ENCODE assay signal across 11 mouse cellular contexts in genomic region chr4:156059713-156060112, GRCm38 (mm10). TPM values are rescaled to one million over a fixed set of nuclear protein-coding genes. Genes with fewer than 3 reads are reported as not detected.
A peak's percentile ranks its signal among the peaks of the same experiment; 100 is the strongest.
DNase-seq lines count a peak whose midpoint lies in the region; ATAC-seq lines count a peak whose summit lies in the region.
"Had no signal": no experiment of that assay in that cellular context is flagged by ENCODE, and none has a peak within 500 bp of the region (broad histone marks: within the 10 kb centered on the region; RNA-seq: fewer than 3 reads in every experiment).

No protein-coding gene starts in this region.

- 41% methylated on average over 10 of the region's 10 CpGs for WGBS in heart, embryonic 13.5 days
- 20% methylated on average over 10 of the region's 10 CpGs for WGBS in intestine, embryonic 16.5 days
- WGBS in liver, embryonic 12.5 days (ENCODE audit: insufficient replicate concordance) = 37% methylated on average over 10 of the region's 10 CpGs
- 30% methylated on average over 10 of the region's 10 CpGs for WGBS in stomach, embryonic 16.5 days

- H3K4me2 ChIP-seq in heart, embryonic 13.5 days = no peak overlapping the region
- H3K4me2 ChIP-seq in intestine, embryonic 16.5 days (ENCODE audit: low read depth, low read length) = peak overlapping the region; percentile 40
- no peak overlapping the region for H3K4me2 ChIP-seq in liver, embryonic 12.5 days
- peak overlapping the region; percentile 18 for H3K4me2 ChIP-seq in stomach, embryonic 16.5 days (ENCODE audit: low read depth, low read length)

- H3K4me3 ChIP-seq in heart, embryonic 13.5 days = 0 out of 2 replicates have a peak overlapping the region, but pooled peaks have one; percentile 9
- peak overlapping the region; percentile 59 for H3K4me3 ChIP-seq in intestine, embryonic 16.5 days (ENCODE audit: low read length)
- no peak overlapping the region for H3K4me3 ChIP-seq in liver, embryonic 12.5 days
- peak overlapping the region; percentile 46 for H3K4me3 ChIP-seq in stomach, embryonic 16.5 days (replicated peaks; ENCODE audit: low read length)

- H3K9me3 ChIP-seq in heart, embryonic 13.5 days = no peaks in the 10 kb centered on the region
- no peaks in the 10 kb centered on the region for H3K9me3 ChIP-seq in intestine, embryonic 16.5 days (ENCODE audit: control insufficient read depth, low read length)
- H3K9me3 ChIP-seq in liver, embryonic 12.5 days (replicated peaks) = no peaks in the 10 kb centered on the region
- no peaks in the 10 kb centered on the region for H3K9me3 ChIP-seq in stomach, embryonic 16.5 days (replicated peaks; ENCODE audit: control insufficient read depth, low read length)

- H3K9ac ChIP-seq in heart, embryonic 13.5 days = no peak overlapping the region
- H3K9ac ChIP-seq in intestine, embryonic 16.5 days (ENCODE audit: low read depth, low read length) = peak overlapping the region; percentile 79
- H3K9ac ChIP-seq in liver, embryonic 12.5 days = no peak overlapping the region
- peak overlapping the region; percentile 71 for H3K9ac ChIP-seq in stomach, embryonic 16.5 days (ENCODE audit: low read length)

- peaks cover 6% of the 10 kb centered on the region; the same call in 1 of the 2 replicates for H3K4me1 ChIP-seq in heart, embryonic 13.5 days
- H3K4me1 ChIP-seq in intestine, embryonic 16.5 days (ENCODE audit: control insufficient read depth, insufficient read depth, low read length) = peaks cover 14% of the 10 kb centered on the region; the same call in 1 of the 2 replicates
- no peaks in the 10 kb centered on the region for H3K4me1 ChIP-seq in liver, embryonic 12.5 days
- H3K4me1 ChIP-seq in stomach, embryonic 16.5 days (ENCODE audit: control insufficient read depth, insufficient read depth, low read length) = no peaks in the 10 kb centered on the region; the same call in 1 of the 2 replicates

- DNase-seq in heart, adult 8-10 months (ENCODE audit: low spot score) = no peak
- DNase-seq in spleen, adult 12 weeks (ENCODE audit: low spot score) = no peak
- no peak for DNase-seq in cerebellum, adult 11-12 months
- no peak for DNase-seq in adrenal gland, postnatal 4 days (ENCODE audit: low spot score in 2 of 2)

- no peak for ATAC-seq in heart, embryonic 13.5 days (ENCODE audit: extremely low read depth, insufficient number of reproducible peaks, low FRiP score, low TSS enrichment)
- peak; percentile 98 for ATAC-seq in intestine, embryonic 16.5 days
- ATAC-seq in liver, embryonic 12.5 days = 0 out of 2 replicates have a peak, but pooled peaks have one; percentile 16
- ATAC-seq in stomach, embryonic 16.5 days (ENCODE audit: insufficient read depth, low FRiP score) = peak; percentile 96

- H3K36me3 ChIP-seq in heart, embryonic 13.5 days = no peaks in the 10 kb centered on the region
- no peaks in the 10 kb centered on the region for H3K36me3 ChIP-seq in intestine, embryonic 16.5 days (ENCODE audit: control insufficient read depth, insufficient read depth, low read length)
- H3K36me3 ChIP-seq in liver, embryonic 12.5 days = no peaks in the 10 kb centered on the region
- H3K36me3 ChIP-seq in stomach, embryonic 16.5 days (ENCODE audit: control insufficient read depth, insufficient read depth, low read length) = no peaks in the 10 kb centered on the region

- peaks cover 18% of the 10 kb centered on the region for H3K27me3 ChIP-seq in heart, embryonic 13.5 days (replicated peaks)
- H3K27me3 ChIP-seq in intestine, embryonic 16.5 days (replicated peaks; ENCODE audit: control insufficient read depth, insufficient read depth, low read length) = no peaks in the 10 kb centered on the region
- peaks cover 11% of the 10 kb centered on the region; the same call in 1 of the 2 replicates for H3K27me3 ChIP-seq in liver, embryonic 12.5 days (replicated peaks)
- no peaks in the 10 kb centered on the region for H3K27me3 ChIP-seq in stomach, embryonic 16.5 days (ENCODE audit: control insufficient read depth, insufficient read depth, low read length)

- H3K27ac ChIP-seq in heart, embryonic 13.5 days (replicated peaks) = no peak overlapping the region
- H3K27ac ChIP-seq in intestine, embryonic 16.5 days (ENCODE audit: low read length) = peak overlapping the region; percentile 98
- H3K27ac ChIP-seq in liver, embryonic 12.5 days = no peak overlapping the region
- H3K27ac ChIP-seq in stomach, embryonic 16.5 days (ENCODE audit: low read length) = peak overlapping the region; percentile 97

RNA-seq across cellular contexts. Expression of gene Ttll10, which starts 0.5 kb away (rescaled TPM):
- 0.60 and 0.66 TPM in 2 replicates for polyA plus RNA-seq in heart, embryonic 13.5 days (2015; fragmentation: Nextera tagmentation; extraction: Ambion mirVana)
- under 1 TPM in 1 of 4 experiments, not detected in 3; 0.28 TPM for total RNA-seq in heart, adult 8-10 months (2022)
- 4.2 and 4.7 TPM in 2 replicates for polyA plus RNA-seq in intestine, embryonic 16.5 days (2015; fragmentation: Nextera tagmentation; extraction: Ambion mirVana)
- 0.07 and 0.15 TPM in 2 replicates for polyA plus RNA-seq in liver, embryonic 12.5 days (2016; fragmentation: Nextera tagmentation; extraction: Ambion mirVana)
- polyA plus RNA-seq in stomach, embryonic 16.5 days (2015; fragmentation: Nextera tagmentation; extraction: Ambion mirVana) = 4.6 and 5.0 TPM in 2 replicates
- total RNA-seq in adrenal gland, postnatal 4 days (2021) = 1 to 10 TPM in 1 of 2 experiments, under 1 TPM in 1; 0.59 to 5.0 TPM
- polyA plus RNA-seq: C2C12; neural tube, embryonic 14.5 days had no signal

RNA-seq across cellular contexts. Expression of gene Tnfrsf18, which starts 33.7 kb away (rescaled TPM):
- 1.9 and 2.0 TPM in 2 replicates for polyA plus RNA-seq in heart, embryonic 13.5 days (2015; fragmentation: Nextera tagmentation; extraction: Ambion mirVana)
- total RNA-seq in heart, adult 8-10 months (2022) = under 1 TPM in 2 of 4 experiments, not detected in 2; 0.25 to 0.75 TPM
- polyA plus RNA-seq in intestine, embryonic 16.5 days (2015; fragmentation: Nextera tagmentation; extraction: Ambion mirVana) = 1.0 and 1.4 TPM in 2 replicates
- 0.77 and 0.99 TPM in 2 replicates for polyA plus RNA-seq in liver, embryonic 12.5 days (2016; fragmentation: Nextera tagmentation; extraction: Ambion mirVana)
- 2.4 and 3.1 TPM in 2 replicates for polyA plus RNA-seq in stomach, embryonic 16.5 days (2015; fragmentation: Nextera tagmentation; extraction: Ambion mirVana)
- total RNA-seq in adrenal gland, postnatal 4 days (2021) = under 1 TPM in 1 of 2 experiments, not detected in 1; 0.39 TPM
- total RNA-seq: left cerebral cortex, adult 8-10 months had no signal

RNA-seq across cellular contexts. Expression of gene Tnfrsf4, which starts 46.1 kb away (rescaled TPM):
- polyA plus RNA-seq in heart, embryonic 13.5 days (2015; fragmentation: Nextera tagmentation; extraction: Ambion mirVana) = 0.42 and 0.47 TPM in 2 replicates
- not detected for total RNA-seq in heart, adult 8-10 months (2022)
- polyA plus RNA-seq in intestine, embryonic 16.5 days (2015; fragmentation: Nextera tagmentation; extraction: Ambion mirVana) = 0.55 and 0.86 TPM in 2 replicates
- polyA plus RNA-seq in liver, embryonic 12.5 days (2016; fragmentation: Nextera tagmentation; extraction: Ambion mirVana) = 0.39 and 0.60 TPM in 2 replicates
- 0.30 and 0.87 TPM in 2 replicates for polyA plus RNA-seq in stomach, embryonic 16.5 days (2015; fragmentation: Nextera tagmentation; extraction: Ambion mirVana)
- total RNA-seq in adrenal gland, postnatal 4 days (2021) = 1 to 10 TPM; 2.9 to 3.4 TPM

RNA-seq across cellular contexts. Expression of gene 9430015G10Rik, which starts 50.1 kb away (rescaled TPM):
- polyA plus RNA-seq in heart, embryonic 13.5 days (2015; fragmentation: Nextera tagmentation; extraction: Ambion mirVana) = 16.2 and 18.0 TPM in 2 replicates
- 1 to 10 TPM; 2.1 to 3.3 (median 2.3) TPM for total RNA-seq in heart, adult 8-10 months (2022)
- polyA plus RNA-seq in intestine, embryonic 16.5 days (2015; fragmentation: Nextera tagmentation; extraction: Ambion mirVana) = 21.4 and 22.3 TPM in 2 replicates
- polyA plus RNA-seq in liver, embryonic 12.5 days (2016; fragmentation: Nextera tagmentation; extraction: Ambion mirVana) = 19.6 and 20.3 TPM in 2 replicates
- polyA plus RNA-seq in stomach, embryonic 16.5 days (2015; fragmentation: Nextera tagmentation; extraction: Ambion mirVana) = 26.8 and 32.3 TPM in 2 replicates
- 10 to 100 TPM; 18.1 to 21.1 TPM for total RNA-seq in adrenal gland, postnatal 4 days (2021)

Comparison
In these comparisons a context has a peak if more than half of its experiments do, and no peak if none do; other contexts are left out.
1. H3K27ac ChIP-seq: peak in intestine, embryonic 16.5 days (single experiment) and stomach, embryonic 16.5 days (single experiment); none in heart, embryonic 13.5 days (single experiment) and liver, embryonic 12.5 days (single experiment).
2. H3K4me2 ChIP-seq: peak in intestine, embryonic 16.5 days (single experiment) and stomach, embryonic 16.5 days (single experiment); none in heart, embryonic 13.5 days (single experiment) and liver, embryonic 12.5 days (single experiment).
3. H3K9ac ChIP-seq: peak in intestine, embryonic 16.5 days (single experiment) and stomach, embryonic 16.5 days (single experiment); none in heart, embryonic 13.5 days (single experiment) and liver, embryonic 12.5 days (single experiment).